Mouse (Mus musculus) T-cell, adult 2 months (primary cell): Measurements from ENCODE around the gene Grcc10.
A peak's percentile ranks its signal among the peaks of the same experiment; 100 is the strongest.

Source experiments
- DNase-seq: peaks from one replicate; pipeline ENCODE4 v3.0.0; 2022; ENCODE audit warnings: low spot score

Gene Grcc10

DNA sequence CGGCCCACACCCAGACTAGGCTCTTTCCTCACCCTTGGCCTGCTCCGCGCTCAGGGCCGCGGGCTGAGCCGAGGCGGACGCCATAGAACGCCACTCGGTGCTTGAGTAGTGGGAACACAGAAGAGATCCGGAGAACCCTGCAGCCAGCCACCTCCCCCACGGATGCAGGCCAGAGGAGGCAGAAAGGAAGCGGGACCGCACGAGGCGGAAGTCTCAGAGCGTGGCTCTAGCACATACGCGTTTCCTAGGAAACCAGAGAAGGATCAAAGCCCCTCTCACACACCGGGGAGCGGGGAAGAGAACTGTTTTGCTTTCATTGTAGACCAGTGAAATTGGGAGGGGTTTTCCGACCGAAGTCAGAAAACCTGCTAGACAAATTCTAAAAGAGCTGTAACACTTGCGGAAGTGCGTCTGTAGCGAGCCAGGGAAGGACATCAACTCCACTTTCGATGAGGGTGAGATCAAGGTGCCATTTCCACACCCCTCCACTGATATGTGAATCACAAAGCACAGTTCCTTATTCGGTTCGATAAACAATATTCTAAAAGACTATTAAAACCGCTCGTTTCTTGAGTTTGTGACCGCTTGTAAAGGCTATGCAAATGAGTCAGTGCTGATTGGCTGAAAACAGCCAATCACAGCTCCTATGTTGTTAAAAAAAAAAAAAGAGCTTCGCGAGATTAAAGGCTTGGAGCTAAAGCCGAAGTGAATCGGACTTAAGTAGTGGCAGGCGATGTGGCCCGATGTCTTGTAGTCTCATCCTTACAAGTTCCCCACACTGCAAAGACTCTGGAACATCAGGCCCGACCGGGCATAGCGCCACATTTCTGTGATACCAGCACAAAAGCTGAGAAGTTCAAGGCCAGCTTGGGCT, at the start of gene Grcc10:
Gene Grcc10, minus strand, starts transcription at position 487 of the 874 bp plus-strand sequence.
- peak; percentile 97 for DNase-seq

DNA sequence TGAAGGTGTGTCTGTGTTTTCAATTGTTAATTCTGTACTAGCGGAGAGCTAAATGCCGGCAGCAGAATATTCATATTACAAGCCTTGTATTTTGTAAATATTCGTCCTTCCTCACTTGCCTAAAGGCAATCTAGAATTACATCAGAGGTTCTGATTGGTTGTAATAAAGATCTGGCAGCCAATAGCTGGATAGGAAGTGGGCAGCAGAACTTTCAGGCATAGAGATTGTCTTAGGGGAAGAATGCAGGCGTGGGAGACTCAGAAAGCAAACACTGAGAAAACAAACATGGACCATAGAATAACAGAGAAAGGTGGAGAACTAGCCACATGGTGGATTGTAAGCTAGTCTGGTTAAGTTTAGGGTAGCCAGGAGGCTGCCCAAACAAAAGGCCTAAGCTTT, 48.9 kb upstream of the Grcc10 start:
- DNase-seq = no peak

DNA sequence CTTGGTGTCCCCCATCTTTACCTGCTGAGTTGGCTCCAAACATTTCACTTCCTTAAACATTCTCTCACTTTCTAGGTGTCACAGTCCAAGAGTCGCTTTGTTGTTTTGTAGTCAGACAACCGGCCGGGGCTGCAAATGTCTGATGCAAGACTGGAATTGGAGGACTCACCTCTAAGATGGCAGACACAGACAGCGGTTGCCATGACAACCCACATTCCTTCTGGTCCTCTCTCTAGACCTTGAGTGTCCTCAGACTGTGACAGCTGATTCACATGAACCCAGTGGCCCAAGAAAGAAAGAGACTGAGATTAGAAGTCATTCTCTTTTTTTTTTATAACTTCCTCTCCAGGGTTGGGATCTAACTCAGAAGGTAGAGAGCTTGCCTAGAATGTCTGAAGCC, 48.3 kb upstream of the Grcc10 start:
- DNase-seq = no peak

DNA sequence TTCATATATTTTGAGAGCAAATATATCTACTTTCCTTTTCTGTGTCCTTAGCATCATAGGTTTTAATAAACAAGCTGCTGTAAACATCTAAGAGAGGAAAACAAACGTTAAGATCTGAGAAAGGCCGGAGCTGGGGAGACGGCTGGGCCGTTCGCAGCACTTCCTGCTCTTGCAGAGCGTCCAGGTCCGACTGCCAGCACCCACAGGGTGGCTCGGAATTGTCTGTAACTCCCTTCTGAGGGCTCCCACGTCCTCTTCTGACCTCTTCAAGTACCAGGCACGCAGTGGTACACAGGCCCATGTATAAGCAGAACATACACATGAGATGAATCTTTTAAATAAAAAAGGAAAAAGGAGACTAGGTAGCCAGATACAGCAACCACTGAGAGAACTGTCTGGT, 46.5 kb upstream of the Grcc10 start:
- no peak for DNase-seq

DNA sequence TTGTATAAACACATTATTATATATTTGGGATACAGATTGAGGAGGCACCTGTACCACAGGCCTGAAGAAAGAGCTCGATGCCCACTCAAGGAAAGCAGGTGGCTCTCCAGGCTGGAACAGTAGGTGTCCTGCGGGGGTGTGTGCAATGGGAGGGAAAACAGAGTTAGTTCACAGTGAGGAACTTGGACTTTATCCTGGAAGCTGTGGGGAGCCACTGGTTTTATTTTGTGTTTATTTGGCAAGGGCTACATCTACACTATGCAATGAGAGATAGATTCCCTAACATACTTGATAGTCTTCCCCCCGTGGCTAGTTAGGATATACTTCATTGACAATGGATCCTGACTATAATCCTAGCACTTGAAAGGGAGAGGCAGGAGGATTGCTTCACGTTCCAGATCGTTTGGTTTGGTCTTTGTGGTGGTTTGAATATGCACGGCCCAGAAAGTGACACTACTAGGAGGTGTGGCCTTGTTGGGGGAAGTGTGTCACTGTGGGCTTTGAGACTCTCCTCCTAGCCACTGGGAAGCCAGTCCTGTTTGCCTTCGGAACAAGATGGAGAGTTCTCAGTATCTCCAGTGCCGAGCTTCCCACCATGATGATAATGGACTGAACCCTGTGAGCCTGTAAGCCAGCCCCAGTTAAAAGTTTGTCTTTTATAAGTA, 45.7 kb upstream of the Grcc10 start:
- DNase-seq = no peak

DNA sequence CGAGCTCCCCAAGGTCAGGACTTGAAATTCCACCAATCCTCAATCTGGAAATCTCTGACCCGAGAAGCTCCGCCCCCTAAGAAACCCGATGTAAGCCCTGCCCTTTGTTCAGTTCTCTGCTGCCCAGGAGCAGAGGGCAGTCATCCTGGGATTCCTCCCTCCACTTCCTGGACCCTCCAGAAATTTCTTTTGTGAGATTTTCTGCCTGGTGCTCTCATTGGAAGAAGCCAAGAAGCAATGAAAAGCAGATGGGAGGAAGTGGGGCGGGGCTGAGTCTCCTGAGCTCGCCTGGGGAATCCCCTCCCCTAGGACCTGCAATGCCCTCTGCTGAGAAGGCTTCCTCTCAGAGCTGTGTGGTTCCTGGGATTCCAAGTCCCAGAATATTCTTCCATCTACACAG, 41.3 kb upstream of the Grcc10 start:
- DNase-seq = peak; percentile 62

DNA sequence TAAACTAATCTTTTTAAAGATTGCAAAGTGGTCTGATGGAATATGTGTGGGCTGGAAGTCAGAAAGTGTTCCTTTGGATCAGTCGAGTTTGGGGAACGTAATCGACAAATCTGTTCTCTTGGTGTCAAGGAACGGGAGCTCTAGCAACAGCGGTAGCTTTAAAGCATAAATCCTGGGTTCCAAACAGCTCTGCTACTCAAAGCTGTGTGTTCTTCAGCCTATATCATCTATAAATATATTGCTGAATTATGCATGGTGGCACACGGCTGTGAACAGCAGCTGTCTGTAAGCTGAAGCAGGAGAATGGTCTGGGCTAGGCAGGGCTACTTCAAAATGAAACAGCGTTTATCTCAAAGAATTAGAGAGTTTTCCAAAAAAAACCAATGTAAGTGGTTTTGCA, 39.7 kb upstream of the Grcc10 start:
- no peak for DNase-seq

DNA sequence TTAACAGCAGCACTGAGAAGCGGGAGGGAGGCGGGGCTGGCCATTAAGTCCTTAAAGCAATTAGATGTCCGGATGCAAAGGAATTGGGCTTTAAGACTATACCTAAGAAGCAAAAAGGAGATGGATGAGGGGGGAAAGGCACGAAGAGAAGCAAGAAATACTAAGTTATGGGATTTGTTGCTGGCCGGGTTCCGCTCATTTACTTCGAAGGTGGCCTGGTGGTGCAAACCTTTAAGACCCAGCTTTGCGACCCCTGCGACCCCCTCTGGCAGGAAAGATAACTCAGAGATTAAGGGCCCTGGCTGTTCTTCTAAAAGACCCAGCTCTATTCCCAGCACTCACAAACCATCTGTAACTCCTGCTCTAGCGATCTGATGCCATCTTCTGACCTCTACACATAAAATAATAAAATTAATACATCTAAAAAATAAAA, 38.8 kb upstream of the Grcc10 start:
- DNase-seq = no peak

DNA sequence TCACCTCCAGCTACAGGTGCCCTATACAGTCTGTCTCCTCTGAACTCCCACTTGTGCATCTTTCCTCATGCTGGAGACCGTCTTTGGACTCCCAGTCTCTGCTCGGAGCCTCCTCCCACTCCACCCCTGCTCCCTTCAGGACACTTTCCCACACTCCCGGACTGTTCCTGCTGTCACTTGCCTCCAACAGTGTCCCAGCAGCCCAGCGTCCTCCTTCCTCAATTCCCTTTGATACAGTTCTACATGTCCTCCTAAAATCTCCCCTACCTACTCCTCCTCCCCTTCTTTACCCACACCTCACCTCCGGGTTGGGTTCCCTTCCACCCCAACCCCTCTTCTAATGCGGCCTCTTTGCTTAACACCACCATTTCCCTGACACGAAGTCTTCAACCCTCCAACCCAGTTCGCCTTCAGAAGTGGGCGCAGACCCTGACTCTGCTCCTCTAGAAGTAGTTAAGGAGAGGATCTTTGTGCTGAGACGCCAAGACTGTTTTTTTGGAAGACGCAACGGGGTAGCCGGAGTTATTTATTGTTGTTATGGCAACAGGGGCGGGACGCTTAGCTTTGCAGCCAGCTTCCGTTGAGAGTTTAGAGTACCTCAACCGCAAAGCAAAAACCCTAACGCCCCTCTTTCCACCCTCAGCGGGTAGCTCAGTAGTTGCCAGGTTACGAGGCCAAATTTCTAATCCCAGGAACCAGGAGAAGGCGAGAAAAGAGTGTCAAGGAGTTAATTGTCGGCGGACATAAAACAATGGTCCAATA, 38.2 kb upstream of the Grcc10 start, which contains the start of gene Lrrc23:
Gene Lrrc23, minus strand, starts transcription at position 506 of the 762 bp plus-strand sequence.
- DNase-seq = peak; percentile 77

DNA sequence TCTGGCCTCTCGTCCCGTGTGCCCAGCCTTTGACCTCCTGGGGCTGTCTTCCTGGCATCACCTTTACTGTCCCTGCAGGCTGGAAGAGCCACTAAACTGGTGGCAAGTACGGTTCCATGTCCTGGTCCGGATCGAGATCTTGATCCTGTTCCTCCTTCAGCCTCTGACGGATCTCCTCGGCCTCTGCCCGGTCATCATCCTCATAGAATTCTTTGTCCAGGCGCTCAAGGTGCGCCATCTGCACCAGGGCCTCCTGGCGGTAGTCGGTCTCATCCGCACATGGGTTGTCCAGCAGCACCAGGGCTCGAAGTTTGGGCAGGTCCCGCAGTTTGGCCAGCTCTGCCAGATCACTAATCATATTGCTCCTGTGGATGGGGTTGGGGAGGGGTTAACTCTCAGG, 29.3 kb upstream of the Grcc10 start:
- no peak for DNase-seq

DNA sequence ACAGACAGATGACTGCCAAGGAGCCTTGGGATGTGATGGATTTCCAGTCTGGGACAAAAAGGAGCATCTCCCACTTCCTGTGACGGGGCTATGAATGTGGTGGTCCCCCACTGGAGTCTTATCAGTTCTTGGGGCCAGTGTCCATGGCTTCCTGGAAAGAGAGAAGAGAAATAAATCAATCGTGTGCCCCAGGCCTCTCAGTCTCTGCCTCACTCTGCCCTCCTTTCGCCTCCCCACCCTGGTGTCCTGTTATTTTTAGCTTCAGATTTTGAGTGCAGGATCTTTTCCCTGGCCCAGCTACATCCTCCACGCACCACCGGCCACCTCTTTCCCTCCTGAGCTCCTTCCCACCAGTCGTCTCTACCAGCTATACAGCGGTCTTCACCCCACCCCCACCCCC, 28.8 kb upstream of the Grcc10 start:
- no peak for DNase-seq

DNA sequence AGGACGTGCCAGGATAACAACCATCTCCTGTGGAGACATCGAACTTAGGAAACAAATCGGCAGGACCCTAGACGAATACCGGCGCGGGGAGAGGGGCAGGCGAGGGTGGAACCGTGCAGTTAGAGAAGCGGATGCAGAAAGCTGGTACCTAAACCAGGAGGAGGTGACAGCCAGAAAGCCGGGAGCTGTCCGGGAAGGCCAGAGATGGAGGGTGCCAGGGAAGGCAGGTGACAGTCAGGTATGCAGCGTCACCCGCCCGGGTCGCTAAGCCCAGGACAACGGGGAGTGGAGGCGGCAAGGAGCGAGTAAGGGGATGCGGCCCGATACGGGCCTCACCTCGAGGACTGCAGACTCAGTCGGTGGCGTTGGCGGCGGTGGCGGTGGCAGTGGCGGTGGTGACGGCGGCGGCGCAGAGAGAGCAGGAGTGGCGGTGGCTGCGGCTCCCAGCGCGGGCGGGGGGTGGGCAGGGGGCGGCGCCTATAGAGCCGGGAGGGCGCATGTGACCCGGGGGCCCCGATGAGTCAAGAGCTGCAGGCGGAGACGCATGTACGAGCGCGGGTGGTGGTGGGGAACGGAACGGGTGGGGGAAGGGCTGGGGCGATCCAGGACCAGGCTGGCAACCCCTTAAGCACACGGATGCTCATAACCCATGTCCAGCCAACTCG, 28.1 kb upstream of the Grcc10 start, which contains the start of gene Eno2:
Gene Eno2, minus strand, starts transcription at position 573 of the 665 bp plus-strand sequence.
- peak; percentile 50 for DNase-seq

DNA sequence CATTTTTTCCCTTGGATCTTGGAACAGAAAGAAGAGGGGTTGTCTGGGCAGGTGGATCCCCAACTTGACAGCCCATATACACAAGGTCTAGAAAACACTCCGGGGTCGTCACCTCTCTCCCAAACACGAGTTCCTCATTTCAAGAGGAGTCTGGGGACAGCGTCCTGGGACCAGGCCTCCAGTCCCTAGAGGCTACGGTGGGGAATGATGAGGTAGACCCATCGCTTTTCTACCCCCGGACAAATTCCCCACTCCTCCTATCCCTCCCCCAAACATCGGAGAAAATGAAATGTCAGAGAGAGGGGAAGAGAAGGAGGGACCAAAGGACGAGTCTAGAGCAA, 27.5 kb upstream of the Grcc10 start:
- no peak for DNase-seq

DNA sequence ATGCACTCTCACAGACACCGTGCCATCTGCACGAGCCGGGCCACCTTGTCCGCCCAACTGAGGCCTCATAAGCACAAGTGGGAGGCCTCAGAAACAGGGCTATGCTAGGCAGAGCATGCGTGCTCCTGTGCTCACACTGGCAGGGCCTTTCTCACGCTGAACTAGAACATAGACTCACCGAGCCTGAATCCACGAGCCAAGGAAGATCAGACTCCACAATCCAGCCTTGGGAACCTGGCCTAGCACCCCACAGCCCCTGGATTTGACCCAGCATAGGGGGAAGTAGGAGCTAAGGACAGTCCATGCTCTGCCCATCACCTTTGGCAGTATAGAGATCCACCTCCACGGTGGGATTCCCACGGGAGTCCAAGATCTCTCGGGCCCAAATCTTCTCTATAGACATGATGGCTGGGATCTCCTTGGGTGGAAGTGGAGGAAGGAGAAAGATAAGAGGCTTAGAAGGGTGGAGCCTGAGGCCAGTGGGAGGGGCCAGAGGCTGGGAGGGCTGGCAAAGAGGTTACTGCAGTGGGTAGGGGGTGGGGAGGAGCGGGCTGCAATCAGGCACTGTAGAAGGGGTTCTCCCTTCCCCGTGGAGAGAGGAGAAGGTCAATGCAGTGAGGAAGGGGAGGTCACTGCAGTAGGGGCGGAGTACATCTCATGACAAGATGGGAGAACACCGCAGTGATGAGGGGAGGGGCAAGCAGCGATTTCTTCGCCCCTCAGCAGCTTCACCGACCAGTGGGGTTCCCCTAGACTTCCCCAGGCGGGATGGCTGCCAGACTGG, 26.9 kb upstream of the Grcc10 start:
- DNase-seq = no peak

DNA sequence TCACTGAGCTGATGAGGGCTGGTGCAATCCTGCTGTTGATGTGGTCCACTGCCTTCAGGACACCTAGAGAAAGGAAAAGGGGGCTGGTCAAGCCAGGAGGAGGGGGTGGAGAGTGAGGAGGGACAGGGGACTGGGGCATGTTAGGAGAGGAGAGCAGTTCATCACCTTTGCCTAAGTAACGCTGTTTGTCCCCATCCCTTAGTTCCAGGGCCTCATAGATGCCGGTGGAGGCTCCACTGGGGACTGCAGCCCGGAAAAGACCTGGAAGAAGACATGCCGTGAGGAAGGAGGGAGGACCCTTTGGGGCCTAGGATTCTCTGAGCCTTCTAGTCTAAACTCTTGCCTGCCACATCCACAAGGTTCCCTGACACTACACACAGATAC, 26.4 kb upstream of the Grcc10 start:
- no peak for DNase-seq

DNA sequence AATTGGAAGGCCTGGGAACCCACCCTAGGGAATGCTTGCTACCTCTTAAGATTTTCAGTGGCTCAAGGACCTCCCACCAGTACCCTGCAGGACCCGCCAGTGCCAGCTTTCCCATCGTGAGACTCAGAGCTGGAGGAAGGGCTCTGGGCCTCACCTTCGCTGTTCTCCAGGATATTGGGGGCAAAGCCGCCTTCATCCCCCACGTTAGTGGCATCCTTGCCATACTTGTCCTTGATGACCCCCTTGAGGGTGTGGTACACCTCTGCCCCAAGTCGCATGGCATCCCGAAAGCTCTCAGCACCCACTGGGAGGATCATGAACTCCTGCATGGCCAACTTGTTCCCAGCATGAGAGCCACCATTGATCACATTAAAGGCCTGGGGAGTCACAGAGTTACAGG, 24.8 kb upstream of the Grcc10 start:
- no peak for DNase-seq

DNA sequence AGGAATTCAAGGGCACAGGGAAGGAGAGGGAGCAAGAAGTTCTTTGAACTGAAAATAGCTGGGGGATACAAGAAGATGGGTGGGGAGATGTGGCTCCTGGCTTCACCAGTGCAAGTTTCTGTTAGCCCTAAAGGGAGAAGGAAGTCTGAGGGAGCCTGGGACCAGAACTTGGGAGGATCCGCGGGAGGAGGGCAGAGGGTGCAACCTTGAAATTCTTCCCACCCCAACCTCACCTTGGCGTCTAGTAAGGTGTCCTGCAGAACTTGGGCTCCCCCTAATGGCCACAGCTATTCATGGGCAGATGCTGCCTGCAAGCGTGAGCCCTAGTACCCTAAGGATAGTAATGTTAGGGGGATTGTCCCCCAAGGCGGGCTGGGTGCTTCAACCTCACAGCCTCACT, 18.1 kb upstream of the Grcc10 start:
- peak; percentile 86 for DNase-seq

DNA sequence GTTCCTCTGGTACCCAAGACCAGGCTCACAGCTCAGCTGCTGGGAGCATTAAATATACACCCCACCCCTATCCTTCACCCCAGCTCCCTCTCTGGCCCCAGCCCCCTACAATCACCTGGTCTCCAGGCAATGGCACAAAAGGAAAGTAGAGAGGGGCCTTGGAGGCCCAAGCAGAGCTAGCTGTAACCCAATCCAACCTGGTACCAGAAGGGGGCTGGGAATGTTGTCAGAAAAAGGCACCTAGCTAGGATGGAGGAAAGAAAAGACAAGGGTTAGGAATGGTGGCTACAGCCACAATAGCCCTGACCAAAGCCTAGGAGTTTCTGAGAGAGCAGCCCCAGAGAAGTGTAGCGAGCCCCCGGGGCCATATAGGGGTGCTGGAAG, 17.7 kb upstream of the Grcc10 start:
- no peak for DNase-seq

DNA sequence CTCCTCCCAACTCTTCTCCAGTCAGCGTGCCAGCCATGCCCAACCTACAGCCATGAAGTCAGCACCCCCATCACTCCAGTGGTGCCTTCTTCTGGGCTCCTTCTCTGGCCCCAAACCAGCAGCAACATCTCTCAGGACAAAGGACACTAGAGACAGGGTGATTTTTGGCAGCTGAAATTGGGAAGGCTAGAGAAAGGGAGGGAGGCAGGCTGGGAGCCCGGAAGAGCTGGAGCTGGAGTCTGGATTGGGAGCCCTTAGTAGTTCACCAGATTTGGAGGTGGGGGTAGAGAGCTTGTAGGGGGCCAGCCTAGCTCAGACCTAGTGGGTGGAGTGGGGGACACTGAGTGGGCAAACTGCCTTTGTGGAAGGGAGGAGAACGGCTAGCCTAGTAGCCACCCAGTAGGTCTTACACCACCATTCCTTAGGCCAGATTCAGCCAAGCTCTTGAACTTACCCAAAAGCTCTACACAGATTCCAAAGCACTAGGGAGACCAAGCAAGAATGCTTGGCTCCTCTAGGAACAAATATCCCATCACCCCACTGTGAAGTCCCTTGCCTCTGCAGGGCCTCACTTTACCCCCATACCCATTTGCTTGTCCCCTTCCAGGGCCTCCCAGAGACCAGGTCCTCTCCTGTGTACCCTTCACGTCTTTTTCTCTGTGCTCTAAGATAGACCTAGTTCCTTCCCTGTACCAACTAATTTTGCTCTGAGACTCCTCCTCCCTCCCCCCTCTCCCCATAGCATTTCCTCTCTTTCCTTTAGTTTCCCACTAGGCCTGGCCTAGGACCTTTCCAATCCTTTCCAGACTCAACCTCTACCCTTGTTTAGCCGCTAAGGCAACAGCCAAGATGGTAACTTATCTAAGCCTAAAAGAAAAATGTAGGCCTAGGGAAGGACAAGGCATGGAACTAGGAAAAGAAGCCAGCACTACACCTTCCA, 17.0 kb upstream of the Grcc10 start:
- no peak for DNase-seq

DNA sequence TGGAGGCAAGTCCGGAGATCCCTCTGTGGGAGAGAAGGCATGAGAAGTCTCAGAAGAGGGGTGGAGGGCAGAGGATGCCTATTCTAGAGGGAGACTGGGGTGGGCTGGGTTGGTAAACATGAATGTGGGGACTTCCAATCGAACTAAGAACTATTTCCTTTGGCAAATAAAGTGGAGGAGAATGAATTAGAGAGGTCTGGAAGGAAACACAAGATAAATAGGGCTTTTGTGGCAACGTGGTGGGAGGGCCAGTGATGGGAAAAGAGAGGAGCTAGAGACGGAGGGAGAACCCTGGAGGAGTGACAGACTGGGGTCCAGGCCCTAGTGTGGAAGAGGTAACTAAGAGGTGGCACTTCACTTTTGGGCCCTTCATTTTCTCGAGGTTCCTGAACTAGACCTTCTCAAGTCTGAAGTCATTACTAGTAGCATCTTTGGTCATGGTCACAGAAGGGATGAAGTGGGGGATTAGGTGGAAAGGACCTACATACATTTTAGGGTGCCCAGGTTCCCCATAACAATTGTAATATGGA, 16.2 kb upstream of the Grcc10 start:
- DNase-seq = no peak
